Mouse (Mus musculus) erythroblast, embryonic 14.5 days (primary cell): ENCODE measurements around the gene Tcp11.

ENCODE experiments used
- GATA1 ChIP-seq: IDR thresholded peaks from 2 replicates; pipeline ENCODE4 v1.6.1; 2012; ENCODE audit warnings: low read length, inconsistent platforms, mixed read lengths
- TAL1 ChIP-seq: IDR thresholded peaks from 3 replicates; pipeline ENCODE4 v1.6.1; 2012; ENCODE audit warnings: low read length, inconsistent platforms, mixed read lengths

DNA sequence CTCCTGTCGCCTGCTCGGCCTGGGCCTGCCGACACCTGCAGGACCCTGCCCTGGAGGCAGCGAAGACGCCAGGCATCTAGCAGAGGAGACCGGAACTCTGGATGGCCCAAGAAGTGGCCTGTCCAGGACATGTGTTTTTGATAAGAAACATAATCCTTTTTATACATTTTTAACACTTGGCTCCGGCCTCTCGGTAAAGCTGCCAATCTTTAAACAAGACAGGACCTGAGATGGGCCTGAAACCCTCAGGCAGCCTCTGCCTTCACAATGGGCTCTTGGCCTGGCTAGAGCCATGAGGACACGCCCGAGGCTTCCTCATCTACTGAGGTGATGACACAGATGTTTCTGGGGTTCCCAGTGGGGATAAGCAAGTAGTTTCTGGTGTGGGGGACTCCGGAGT lies 19.8 kb downstream of the Tcp11 start:
- TF ChIP-seq GATA1: no peak
- no peak for TF ChIP-seq TAL1
